Mouse (Mus musculus) ES-E14 (cell line): Measurements from ENCODE around the gene Bglap2. TPM values are rescaled to one million over a fixed set of nuclear protein-coding genes. Genes with fewer than 3 reads are reported as not detected.

ENCODE experiments used
- DNase-seq: peaks from one replicate; pipeline ENCODE4 v3.0.0-alpha.2; 2013; ENCODE audit warnings: low read depth, low spot score
- H3K27ac ChIP-seq: 2 replicates; pipeline ENCODE4 v1.5.1; 2012; ENCODE audit warnings: low read depth, mild to moderate bottlenecking, low read length, moderate library complexity, mixed read lengths; ENCODE audit not compliant: poor library complexity, insufficient read depth, severe bottlenecking
- H3K36me3 ChIP-seq: 2 replicates; pipeline ENCODE4 v1.6.1; 2012; ENCODE audit warnings: mild to moderate bottlenecking, low read length, moderate library complexity, mixed read lengths; ENCODE audit not compliant: control insufficient read depth, poor library complexity, insufficient read depth, severe bottlenecking
- H3K4me1 ChIP-seq, 2 experiments: fragments of 150-350 bp in 1 of 2; sonication (generic) in 1 of 2; 2 replicates each; pipeline ENCODE4 v1.6.1; 2012; ENCODE audit warnings: low read length in 2 of 2, mild to moderate bottlenecking in 1 of 2, mixed read lengths in 1 of 2; ENCODE audit not compliant: control insufficient read depth in 2 of 2, insufficient read depth in 2 of 2, poor library complexity in 1 of 2
- H3K4me3 ChIP-seq, 2 experiments: fragments of 150-350 bp in 1 of 2; sonication (generic) in 1 of 2; 2 replicates each; pipeline ENCODE4 v1.5.1; 2012; ENCODE audit warnings: low read length in 2 of 2, low read depth in 1 of 2, mild to moderate bottlenecking in 1 of 2, mixed read lengths in 1 of 2; ENCODE audit not compliant: insufficient read depth in 1 of 2, poor library complexity in 1 of 2, severe bottlenecking in 1 of 2
- H3K9ac ChIP-seq: 2 replicates; pipeline ENCODE4 v1.6.1; 2012; ENCODE audit warnings: low read depth, mild to moderate bottlenecking, low read length, mixed read lengths; ENCODE audit not compliant: poor library complexity, insufficient read depth, severe bottlenecking
- H3K9me3 ChIP-seq: fragments of 150-350 bp; sonication (generic); 2 replicates; pipeline ENCODE4 v1.6.1; 2012; ENCODE audit warnings: low read depth, mild to moderate bottlenecking, low read length; ENCODE audit not compliant: control insufficient read depth, insufficient read depth
- CHD2 ChIP-seq: IDR thresholded peaks from 2 replicates; pipeline ENCODE4 v1.6.1; 2014; ENCODE audit warnings: mild to moderate bottlenecking, low read depth, low read length, inconsistent platforms
- HCFC1 ChIP-seq: IDR thresholded peaks from 2 replicates; pipeline ENCODE4 v1.6.1; 2012; ENCODE audit warnings: low read length, inconsistent platforms, borderline replicate concordance; ENCODE audit not compliant: insufficient read depth
- MAFK ChIP-seq: IDR thresholded peaks from 2 replicates; pipeline ENCODE4 v1.6.1; 2014; ENCODE audit warnings: mild to moderate bottlenecking, low read depth, low read length, inconsistent platforms; ENCODE audit not compliant: insufficient read depth
- ZC3H11A ChIP-seq: IDR thresholded peaks from 2 replicates; pipeline ENCODE4 v1.6.1; 2012; ENCODE audit warnings: low read depth, mild to moderate bottlenecking, inconsistent platforms, low read length, borderline replicate concordance
- ZNF384 ChIP-seq: IDR thresholded peaks from 2 replicates; pipeline ENCODE4 v1.6.1; 2012; ENCODE audit warnings: low read depth, low read length, inconsistent platforms
- in situ Hi-C, 2 experiments: fragments of 600-800 bp; cut with MboI; formaldehyde crosslinking; loops; one replicate each; pipeline ENCODE4 v1.15.1; 2025; ENCODE audit warnings: low sequenced_read_pairs in 2 of 2, inconsistent platforms in 1 of 2; ENCODE audit not compliant: unreplicated experiment in 2 of 2
- total RNA-seq: library from RNA; depleted of rRNA; stranded (reverse); fragments of 300-350 nt; gene quantifications from 2 replicates; pipeline ENCODE4 v1.2.3, GENCODE M21; 2012

Bglap2 gene
- total RNA-seq, 1 experiment: not detected

DNA sequence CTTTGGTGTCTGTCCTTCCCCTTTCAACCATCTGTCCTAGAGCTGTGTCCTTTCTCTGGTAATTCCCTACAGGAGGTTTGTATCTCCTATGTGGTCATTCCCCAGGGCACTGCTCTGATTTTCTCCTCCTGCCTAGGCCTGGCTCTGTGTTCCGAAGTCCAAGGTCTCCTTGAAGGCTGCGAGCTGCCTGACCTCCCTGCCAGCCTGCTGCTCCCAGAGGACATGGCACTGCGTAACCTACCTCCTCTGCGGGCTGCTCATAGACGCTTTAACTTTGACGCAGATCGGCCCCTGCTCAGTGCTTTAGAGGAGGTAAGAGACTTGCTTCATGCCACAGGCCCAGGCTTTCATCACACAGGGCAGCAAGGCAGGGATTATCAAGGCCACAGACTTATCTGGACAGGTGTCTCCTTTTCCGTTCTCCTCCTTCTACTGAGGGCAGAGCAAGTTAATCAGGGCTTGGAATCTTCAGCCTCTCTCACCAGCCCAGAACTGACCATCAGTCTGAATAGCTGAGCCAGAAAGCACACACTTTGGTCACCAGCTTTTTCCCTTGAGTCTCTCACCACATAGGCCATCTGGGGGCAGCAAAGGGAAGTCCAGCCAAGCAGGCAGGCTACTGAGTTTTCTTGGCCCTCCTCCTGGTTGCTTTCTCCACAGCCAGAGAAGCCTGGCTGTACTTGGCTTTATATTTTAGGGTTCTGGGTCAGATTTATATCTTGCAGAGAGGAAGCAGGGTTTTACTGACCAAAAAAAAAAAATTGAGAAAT, 23.9 kb downstream of the Bglap2 start:
- in situ Hi-C loops: loop anchor here in 1 of 2 experiments (5.0 kb wide), 1 partner anchor 42 kb away; no protein-coding TSS in a partner anchor
- Histone ChIP-seq H3K9ac (no peak overlapping the region), H3K4me3 (no peak overlapping the region), H3K9me3 (no peaks in the 10 kb centered on the region), H3K27ac (no peak overlapping the region), H3K4me1 (no peaks in the 10 kb centered on the region; a peak in 1 of 4 replicates), H3K36me3 (peaks cover 96% of the 10 kb centered on the region)
- TF ChIP-seq ZNF384: no peak
- no peak for TF ChIP-seq CHD2
- no peak for TF ChIP-seq HCFC1
- TF ChIP-seq MAFK: no peak
- DNase-seq: no peak

DNA sequence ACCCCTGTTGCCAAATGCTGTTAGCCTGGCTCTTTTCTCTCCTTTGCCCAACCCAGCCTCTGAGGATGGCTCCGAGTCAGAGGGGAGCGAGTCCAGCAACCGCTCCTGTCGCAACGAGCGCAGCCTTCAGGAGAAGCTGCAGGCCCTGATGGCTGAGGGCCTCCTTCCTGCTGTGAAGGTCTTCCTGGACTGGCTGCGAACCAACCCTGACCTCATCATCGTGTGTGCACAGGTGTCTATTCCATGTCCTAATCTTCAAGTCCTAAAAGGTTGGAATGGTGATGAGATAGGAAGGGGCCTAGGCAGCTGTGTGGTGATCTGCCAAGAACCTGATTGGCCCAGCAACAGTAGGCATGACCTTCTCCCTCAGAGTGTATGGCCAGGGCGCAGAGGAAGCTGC, 25.6 kb downstream of the Bglap2 start:
- TF ChIP-seq ZC3H11A: no peak
- no peak for TF ChIP-seq CHD2
- no peak for TF ChIP-seq HCFC1
- TF ChIP-seq ZNF384: no peak
- TF ChIP-seq MAFK: no peak
- Histone ChIP-seq H3K27ac (no peak overlapping the region), H3K4me1 (no peaks in the 10 kb centered on the region), H3K36me3 (peaks cover 87% of the 10 kb centered on the region), H3K9me3 (no peaks in the 10 kb centered on the region), H3K9ac (no peak overlapping the region), H3K4me3 (no peak overlapping the region)
- DNase-seq: no peak
- in situ Hi-C loops: loop anchor here in 1 of 2 experiments (5.0 kb wide), 1 partner anchor 41 kb away; no protein-coding TSS in a partner anchor

- peaks cover 83% of the 10 kb centered on the region for H3K36me3 ChIP-seq
- TF ChIP-seq MAFK (no peak), ZC3H11A (no peak), CHD2 (no peak), HCFC1 (no peak), ZNF384 (no peak)
- in situ Hi-C loops: loop anchor here in 1 of 2 experiments (5.0 kb wide), 1 partner anchor 38 kb away; no protein-coding TSS in a partner anchor
- no peaks in the 10 kb centered on the region for H3K4me1 ChIP-seq
- no peak for DNase-seq
- H3K9me3 ChIP-seq: no peaks in the 10 kb centered on the region
- H3K27ac ChIP-seq: no peak overlapping the region
- H3K9ac ChIP-seq: no peak overlapping the region
- no peak overlapping the region for H3K4me3 ChIP-seq
Observed at GRCm38 (mm10) chr3:88350732-88351131, 27.8 kb downstream of the Bglap2 start.

DNA sequence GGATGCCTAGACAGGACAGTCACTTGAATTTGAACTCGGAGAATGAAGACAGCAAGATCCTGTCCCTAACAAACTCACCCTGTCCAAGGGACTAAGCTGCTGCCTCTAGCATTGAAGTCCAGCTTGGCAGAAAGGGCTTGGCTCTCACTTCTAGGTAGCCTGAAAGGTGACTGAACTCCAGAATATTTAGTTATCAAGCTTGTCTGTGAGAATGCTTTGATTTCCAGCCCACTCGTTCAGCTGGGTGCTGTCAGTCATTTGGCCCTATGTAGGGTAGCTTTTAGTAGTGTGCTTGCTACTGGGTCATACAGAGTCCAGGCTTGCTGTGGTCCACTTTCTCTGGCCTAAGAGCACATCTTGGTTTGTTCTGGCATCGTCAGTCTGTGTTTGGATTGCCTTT, 39.5 kb downstream of the Bglap2 start:
- Histone ChIP-seq H3K27ac (no peak overlapping the region), H3K36me3 (peaks cover 30% of the 10 kb centered on the region), H3K4me1 (peaks cover 0 to 12% of the 10 kb centered on the region in 2 experiments; a peak in 1 of 4 replicates), H3K4me3 (no peak overlapping the region), H3K9ac (no peak overlapping the region), H3K9me3 (no peaks in the 10 kb centered on the region)
- DNase-seq: no peak
- TF ChIP-seq ZC3H11A: no peak
- TF ChIP-seq ZNF384: no peak
- TF ChIP-seq HCFC1: no peak
- TF ChIP-seq CHD2: no peak
- no peak for TF ChIP-seq MAFK
- in situ Hi-C loops: loop anchor here in 1 of 2 experiments (5.0 kb wide), 1 partner anchor 42 kb away; the partner anchor contains the start of genes Cct3 and Tsacc
